Mouse (Mus musculus) regulatory T cell (primary cell): ENCODE results near the gene Ngf.

ENCODE experiments used
- in situ Hi-C: fragments of 300-600 bp; cut with MboI, MseI; formaldehyde crosslinking; loops from one replicate; pipeline ENCODE4 v1.15.1; 2025; ENCODE audit warnings: high pct_unique_total_duplicates

The Ngf gene

GRCm38 (mm10) chr3:102507666-102508260, 38.0 kb downstream of the Ngf start:
- in situ Hi-C loops: loop anchor here (25.0 kb wide), 1 partner anchor 1970 kb away; no protein-coding TSS in a partner anchor

GRCm38 (mm10) chr3:102508455-102508854, 38.7 kb downstream of the Ngf start:
- in situ Hi-C loops: loop anchor here (25.0 kb wide), 1 partner anchor 1971 kb away; no protein-coding TSS in a partner anchor

- in situ Hi-C loops: loop anchor here (25.0 kb wide), 1 partner anchor 1972 kb away; no protein-coding TSS in a partner anchor
Observed at GRCm38 (mm10) chr3:102509601-102510000, 39.9 kb downstream of the Ngf start.

GRCm38 (mm10) chr3:102516937-102517336, 47.2 kb downstream of the Ngf start:
- in situ Hi-C loops: loop anchor here (25.0 kb wide), 1 partner anchor 1980 kb away; no protein-coding TSS in a partner anchor

- in situ Hi-C loops: loop anchor here (25.0 kb wide), 1 partner anchor 1984 kb away; no protein-coding TSS in a partner anchor
Observed at GRCm38 (mm10) chr3:102521061-102521460, 51.3 kb downstream of the Ngf start.

GRCm38 (mm10) chr3:102523711-102524110, 54.0 kb downstream of the Ngf start:
- in situ Hi-C loops: loop anchor here (25.0 kb wide), 1 partner anchor 1986 kb away; no protein-coding TSS in a partner anchor

GRCm38 (mm10) chr3:102524951-102525350, 55.2 kb downstream of the Ngf start:
- in situ Hi-C loops: loop anchor here (25.0 kb wide), 1 partner anchor 1988 kb away; no protein-coding TSS in a partner anchor

GRCm38 (mm10) chr3:102525856-102526255, 56.1 kb downstream of the Ngf start:
- in situ Hi-C loops: no loop called here

GRCm38 (mm10) chr3:102526481-102526880, 56.8 kb downstream of the Ngf start:
- in situ Hi-C loops: no loop called here

GRCm38 (mm10) chr3:102534744-102535143, 65.0 kb downstream of the Ngf start:
- in situ Hi-C loops: no loop called here

GRCm38 (mm10) chr3:102543646-102544045, 73.9 kb downstream of the Ngf start:
- in situ Hi-C loops: no loop called here

- in situ Hi-C loops: no loop called here
Observed at GRCm38 (mm10) chr3:102547536-102547935, 77.8 kb downstream of the Ngf start.

- in situ Hi-C loops: no loop called here
Observed at GRCm38 (mm10) chr3:102553935-102554670, 84.4 kb downstream of the Ngf start.

- in situ Hi-C loops: no loop called here
Observed at GRCm38 (mm10) chr3:102556108-102556507, 86.4 kb downstream of the Ngf start.

GRCm38 (mm10) chr3:102556645-102557044, 86.9 kb downstream of the Ngf start:
- in situ Hi-C loops: no loop called here
